Mouse (Mus musculus) retina, adult 2 months (tissue): ENCODE measurements around the gene Ifnl3.

Experiments
- DNase-seq: peaks from one replicate; pipeline ENCODE4 v3.0.0-alpha.2; 2012; ENCODE audit warnings: low read depth, low spot score

The Ifnl3 gene

GRCm38 (mm10) chr7:28546649-28547048, 24.0 kb downstream of the Ifnl3 start:
- DNase-seq, result no peak

- no peak for DNase-seq
These were observed 24.5 kb downstream of the Ifnl3 start, which contains the start of gene Nccrp1 for GRCm38 (mm10) chr7:28547154-28547553. TSS of gene Nccrp1 (minus strand) at chr7:28547254.

GRCm38 (mm10) chr7:28547628-28548027, 25.0 kb downstream of the Ifnl3 start:
- DNase-seq, result no peak

- no peak for DNase-seq
These were observed 30.4 kb downstream of the Ifnl3 start for GRCm38 (mm10) chr7:28553076-28553475.

- DNase-seq, result no peak
These were observed 33.4 kb downstream of the Ifnl3 start for GRCm38 (mm10) chr7:28555939-28556535.

GRCm38 (mm10) chr7:28557069-28557468, 34.4 kb downstream of the Ifnl3 start:
- no peak for DNase-seq

- no peak for DNase-seq
These were observed 35.1 kb downstream of the Ifnl3 start for GRCm38 (mm10) chr7:28557708-28558107.

GRCm38 (mm10) chr7:28558486-28558885, 35.9 kb downstream of the Ifnl3 start:
- DNase-seq, result no peak

- no peak for DNase-seq
These were observed 38.2 kb downstream of the Ifnl3 start for GRCm38 (mm10) chr7:28560856-28561255.

GRCm38 (mm10) chr7:28561967-28562366, 39.3 kb downstream of the Ifnl3 start:
- DNase-seq, result no peak

GRCm38 (mm10) chr7:28562371-28562770, 39.7 kb downstream of the Ifnl3 start:
- DNase-seq, result no peak

GRCm38 (mm10) chr7:28562951-28563350, 40.3 kb downstream of the Ifnl3 start:
- DNase-seq, result no peak

GRCm38 (mm10) chr7:28565407-28565806, 42.8 kb downstream of the Ifnl3 start:
- no peak for DNase-seq

GRCm38 (mm10) chr7:28567539-28567938, 44.9 kb downstream of the Ifnl3 start:
- no peak for DNase-seq

- peak; percentile 43 for DNase-seq
These were observed 45.6 kb downstream of the Ifnl3 start for GRCm38 (mm10) chr7:28568253-28568652.

- DNase-seq, result no peak
These were observed 47.8 kb downstream of the Ifnl3 start for GRCm38 (mm10) chr7:28570291-28570981.

- no peak for DNase-seq
These were observed 48.5 kb downstream of the Ifnl3 start for GRCm38 (mm10) chr7:28570982-28571682.

- no peak for DNase-seq
These were observed 50.1 kb downstream of the Ifnl3 start for GRCm38 (mm10) chr7:28572689-28573088.

- DNase-seq, result no peak
These were observed 50.6 kb downstream of the Ifnl3 start for GRCm38 (mm10) chr7:28573236-28573635.
